Mouse (Mus musculus) right cerebral cortex, adult 2 months (tissue): ENCODE results near the gene H2-Aa.

Source experiments
- DNase-seq, 2 experiments: peaks; one replicate each; pipeline ENCODE4 v3.0.0; 2021 to 2022; ENCODE audit warnings: low spot score in 2 of 2

Gene H2-Aa

DNA sequence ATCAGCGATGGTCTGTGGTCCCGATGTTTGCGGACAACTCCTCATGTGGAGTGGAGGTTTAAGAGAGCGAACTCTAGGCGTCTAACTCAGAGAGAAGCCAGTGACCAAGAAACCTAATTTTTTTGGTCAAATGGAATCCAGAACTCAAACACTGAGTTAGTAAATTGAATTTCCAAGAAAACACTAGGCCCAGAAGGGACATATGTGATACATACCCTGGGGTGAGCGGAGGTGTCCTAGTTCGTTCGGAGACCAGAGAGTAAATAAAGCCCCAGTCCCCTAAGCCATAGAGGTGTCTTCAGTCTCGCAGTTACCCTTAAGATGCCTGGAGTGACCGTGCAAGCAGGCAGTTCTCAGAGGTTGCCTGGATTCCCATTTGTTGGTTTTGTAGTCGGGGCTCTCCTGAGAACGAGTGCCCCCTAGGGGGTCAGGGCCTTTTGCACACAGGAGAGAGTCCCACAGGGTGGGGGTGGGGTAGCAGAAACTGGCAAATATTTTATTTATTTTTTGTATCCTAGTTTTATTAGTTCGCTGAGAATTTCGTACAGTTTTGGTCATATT, 23.7 kb downstream of the H2-Aa start:
- no peak for DNase-seq

DNA sequence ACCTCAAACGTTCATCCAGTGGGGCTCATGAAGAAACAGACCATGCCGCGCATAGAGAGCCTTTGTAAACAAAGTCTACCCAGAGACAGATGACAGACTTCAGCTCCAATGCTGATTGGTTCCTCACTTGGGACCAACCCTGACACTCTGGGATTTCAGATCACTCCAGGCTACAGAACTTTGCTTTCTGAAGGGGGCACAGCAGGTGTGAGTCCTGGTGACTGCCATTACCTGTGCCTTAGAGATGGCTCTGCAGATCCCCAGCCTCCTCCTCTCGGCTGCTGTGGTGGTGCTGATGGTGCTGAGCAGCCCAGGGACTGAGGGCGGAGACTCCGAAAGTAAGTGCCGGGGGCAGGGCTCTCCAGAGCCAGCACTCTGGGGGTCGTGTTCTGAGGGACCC, 24.6 kb downstream of the H2-Aa start:
- DNase-seq = peak; percentile 78 to 82

GRCm38 (mm10) chr17:34261502-34261901, 26.1 kb downstream of the H2-Aa start:
- peak; percentile 66 to 72 for DNase-seq

DNA sequence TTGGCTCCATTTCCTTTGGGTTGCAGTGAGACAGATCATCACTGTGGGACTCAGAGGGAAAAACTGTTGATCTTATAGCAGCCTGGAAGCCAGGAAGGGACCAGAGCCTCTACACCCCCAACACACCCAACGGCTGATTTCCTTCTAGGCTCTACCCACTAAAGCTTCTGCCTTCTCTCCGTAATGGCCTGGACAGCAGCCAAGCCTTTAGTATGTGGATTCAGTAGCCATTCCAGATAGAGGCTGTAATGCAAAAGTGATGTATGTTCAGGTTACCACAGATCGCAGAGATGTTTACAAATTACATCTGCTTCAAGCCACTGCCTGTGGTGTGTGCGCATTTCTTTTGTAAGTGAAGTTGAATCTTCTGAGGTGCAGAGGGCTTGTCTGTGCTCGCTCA, 27.1 kb downstream of the H2-Aa start:
- DNase-seq = no peak

GRCm38 (mm10) chr17:34257594-34258375, 29.8 kb downstream of the H2-Aa start, which contains the start of gene H2-Ab1:
Gene H2-Ab1, plus strand, starts transcription at chr17:34257689.
- peak; percentile 90 to 92 for DNase-seq

GRCm38 (mm10) chr17:34256501-34256900, 31.1 kb downstream of the H2-Aa start:
- no peak for DNase-seq

GRCm38 (mm10) chr17:34251666-34252065, 36.0 kb downstream of the H2-Aa start:
- no peak for DNase-seq

DNA sequence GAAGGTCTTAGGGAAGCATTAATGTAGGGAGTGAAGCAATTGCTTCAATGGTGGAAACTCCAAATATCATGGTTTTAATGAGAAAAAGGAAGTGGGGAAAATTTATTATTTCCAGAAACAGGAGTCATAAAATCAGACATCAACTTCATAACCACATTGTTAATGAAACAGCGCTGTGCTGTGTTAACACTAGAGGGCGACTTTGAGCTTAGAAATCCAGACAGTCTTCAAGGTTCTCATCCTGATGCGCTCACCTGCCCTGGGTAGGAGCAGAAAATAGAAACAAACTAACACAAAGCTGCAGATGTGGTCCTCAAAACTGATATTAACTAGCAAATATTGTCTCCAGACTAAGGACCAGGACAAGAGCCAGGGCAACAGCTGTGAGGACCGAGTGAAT, 37.7 kb downstream of the H2-Aa start:
- DNase-seq = peak; percentile 60 to 64

DNA sequence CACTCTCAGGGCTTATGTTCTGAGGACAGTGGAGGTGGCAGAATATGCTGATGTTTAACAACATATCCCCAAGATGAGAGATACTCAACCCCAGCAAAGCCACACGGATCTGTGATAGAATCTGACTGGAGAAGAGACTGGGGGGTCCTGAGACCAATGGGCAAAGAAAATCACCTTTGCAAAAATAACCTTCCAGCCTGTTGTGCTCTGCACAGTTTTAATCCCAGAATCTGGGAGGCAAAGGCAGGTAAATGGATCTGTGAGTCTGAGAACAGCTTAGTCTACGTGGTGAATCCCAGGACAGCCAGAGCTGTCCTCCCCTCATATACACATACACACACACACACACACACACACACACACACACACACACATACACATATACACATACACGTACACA, 38.3 kb downstream of the H2-Aa start:
- no peak for DNase-seq

GRCm38 (mm10) chr17:34248764-34249163, 38.9 kb downstream of the H2-Aa start:
- no peak for DNase-seq

GRCm38 (mm10) chr17:34247047-34247446, 40.6 kb downstream of the H2-Aa start:
- DNase-seq = no peak

DNA sequence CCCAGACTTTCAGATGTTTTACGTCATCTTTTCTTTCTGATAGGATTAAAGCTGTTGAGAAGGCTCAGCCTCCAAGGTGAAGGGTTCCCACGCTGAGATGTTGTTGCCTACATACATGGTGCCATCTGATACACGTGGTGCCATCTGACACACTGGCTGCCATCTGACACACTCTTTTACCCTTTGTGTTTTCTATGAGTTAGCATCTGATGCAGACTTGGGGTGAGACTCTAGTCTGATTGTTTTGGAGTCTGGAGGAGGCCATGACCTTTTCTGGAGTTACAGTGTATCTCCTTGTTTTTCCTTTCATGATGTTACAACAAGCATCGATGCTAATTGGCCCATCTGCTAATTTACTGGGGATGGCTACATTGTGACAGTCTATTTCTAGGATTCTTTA, 43.0 kb downstream of the H2-Aa start:
- no peak for DNase-seq

DNA sequence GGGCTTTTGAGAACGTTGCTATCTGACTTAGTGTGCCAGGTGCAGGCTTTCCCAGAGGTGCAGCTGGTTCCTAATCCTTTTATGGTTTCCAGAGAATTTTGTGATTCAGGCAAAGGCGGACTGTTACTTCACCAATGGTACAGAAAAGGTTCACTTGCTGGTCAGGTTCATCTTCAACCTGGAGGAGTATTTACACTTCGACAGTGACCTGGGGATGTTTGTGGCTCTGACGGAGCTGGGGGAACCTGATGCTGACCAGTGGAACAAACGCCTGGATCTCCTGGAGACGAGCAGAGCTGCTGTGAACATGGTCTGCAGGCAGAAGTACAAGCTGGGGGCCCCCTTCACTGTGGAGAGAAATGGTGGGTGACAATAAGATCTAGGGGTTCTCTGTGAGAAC, 46.7 kb downstream of the H2-Aa start:
- no peak for DNase-seq

GRCm38 (mm10) chr17:34240366-34240765, 47.3 kb downstream of the H2-Aa start:
- DNase-seq = no peak

DNA sequence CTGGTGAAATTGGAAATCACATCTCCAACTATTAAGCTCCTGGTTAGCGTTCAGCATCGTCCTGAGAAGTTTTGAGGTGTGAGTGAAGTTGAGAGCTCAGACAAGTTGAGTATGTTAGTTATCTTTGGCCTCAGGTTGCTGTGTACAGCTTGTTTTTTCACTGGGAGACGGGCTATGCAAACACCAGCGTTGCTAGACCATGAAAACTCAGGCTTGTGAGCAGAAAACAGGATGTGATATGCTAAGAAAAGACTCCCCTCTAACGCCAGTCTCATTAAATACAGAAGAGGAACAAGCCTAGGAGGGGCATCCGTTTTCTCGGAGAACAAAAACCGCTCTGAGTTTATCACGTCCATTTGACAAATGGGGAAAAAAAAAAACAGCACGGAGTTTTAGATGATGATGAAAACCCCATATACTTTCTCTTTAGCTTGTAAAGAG, 48.0 kb downstream of the H2-Aa start:
- no peak for DNase-seq

GRCm38 (mm10) chr17:34238706-34239105, 48.9 kb downstream of the H2-Aa start, which contains the start of gene H2-Ob:
Gene H2-Ob, plus strand, starts transcription at chr17:34238903.
- DNase-seq = peak in 1 of 2 experiments; percentile 50

DNA sequence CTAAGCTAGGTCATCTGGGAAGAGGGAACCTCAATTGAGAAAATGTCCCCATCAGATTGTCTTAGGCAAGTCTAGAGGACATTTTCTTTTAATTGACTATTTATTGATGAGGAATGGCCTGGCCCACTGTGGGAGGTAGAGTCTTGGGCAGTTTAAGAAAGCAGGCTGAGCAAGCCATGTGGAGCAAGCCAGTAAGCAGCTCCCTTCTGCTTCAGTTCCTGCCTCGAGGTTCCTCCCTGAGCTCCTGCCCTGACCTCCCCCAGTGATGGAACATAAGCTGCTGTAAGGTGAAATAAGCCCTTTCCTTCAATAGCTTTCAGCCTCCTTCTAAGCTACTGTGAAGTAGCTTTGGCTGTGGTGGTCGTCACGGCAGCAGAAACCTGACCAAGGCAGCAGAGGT, 49.9 kb downstream of the H2-Aa start:
- DNase-seq = no peak

- DNase-seq = no peak
Observed at GRCm38 (mm10) chr17:34236691-34237090, 50.9 kb downstream of the H2-Aa start.

GRCm38 (mm10) chr17:34234926-34235325, 52.7 kb downstream of the H2-Aa start:
- peak; percentile 78 for DNase-seq
